In the genomic region with DNA sequence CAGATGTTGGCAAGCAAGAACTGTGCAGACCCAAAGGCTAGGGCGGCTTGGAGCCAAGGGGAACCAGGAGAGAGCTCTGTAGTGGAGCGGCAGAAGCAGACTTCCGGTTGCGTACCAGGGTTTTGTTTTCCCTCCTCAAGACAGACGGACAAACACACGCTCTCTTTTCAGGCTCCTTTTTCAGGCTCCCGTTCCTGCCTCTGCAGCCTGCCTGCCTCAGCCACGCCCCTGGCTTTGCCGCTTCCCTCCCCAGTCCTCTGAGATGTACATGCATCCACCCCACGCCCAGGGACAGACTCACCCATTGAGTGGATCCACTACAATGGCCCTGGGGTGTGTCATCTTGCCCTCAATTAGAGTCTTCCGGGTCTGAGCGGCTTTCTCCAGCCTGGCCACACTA, we compare ENCODE assay signal across 15 mouse cellular contexts. TPM values are rescaled to one million over a fixed set of nuclear protein-coding genes. Genes with fewer than 3 reads are reported as not detected.
A peak's percentile ranks its signal among the peaks of the same experiment; 100 is the strongest.
DNase-seq lines count a peak whose midpoint lies in the region; ATAC-seq and TF ChIP-seq lines count a peak whose summit lies in the region.
"Had no signal": no experiment of that assay in that cellular context is flagged by ENCODE, and none has a peak within 500 bp of the region (broad histone marks: within the 10 kb centered on the region; RNA-seq: fewer than 3 reads in every experiment).

No protein-coding gene starts in this region.

- no peak overlapping the region for H3K9ac ChIP-seq in heart, embryonic 11.5 days (ENCODE audit: low read depth, low read length)
- H3K9ac ChIP-seq in intestine, embryonic 16.5 days (ENCODE audit: low read depth, low read length), result no peak overlapping the region
- no peak overlapping the region for H3K9ac ChIP-seq in hindbrain, embryonic 12.5 days
- H3K9ac ChIP-seq: forebrain, embryonic 15.5 days; liver, postnatal 0 days; neural tube, embryonic 12.5 days had no signal

- H3K9me3 ChIP-seq in heart, embryonic 11.5 days (replicated peaks; ENCODE audit: control insufficient read depth, low read length), result no peaks in the 10 kb centered on the region
- H3K9me3 ChIP-seq in limb, embryonic 10.5 days (replicated peaks), result no peaks in the 10 kb centered on the region
- no peaks in the 10 kb centered on the region for H3K9me3 ChIP-seq in intestine, embryonic 16.5 days (ENCODE audit: control insufficient read depth, low read length)
- H3K9me3 ChIP-seq in hindbrain, embryonic 12.5 days (replicated peaks), result no peaks in the 10 kb centered on the region
- H3K9me3 ChIP-seq: forebrain, embryonic 15.5 days; neural tube, embryonic 12.5 days had no signal

- no peaks in the 10 kb centered on the region for H3K27me3 ChIP-seq in heart, embryonic 11.5 days (ENCODE audit: control insufficient read depth, insufficient read depth, low read length)
- H3K27me3 ChIP-seq in limb, embryonic 10.5 days (ENCODE audit: low read depth, poor library complexity, severe bottlenecking), result no peaks in the 10 kb centered on the region
- no peaks in the 10 kb centered on the region for H3K27me3 ChIP-seq in intestine, embryonic 16.5 days (replicated peaks; ENCODE audit: control insufficient read depth, insufficient read depth, low read length)
- no peaks in the 10 kb centered on the region for H3K27me3 ChIP-seq in hindbrain, embryonic 12.5 days
- H3K27me3 ChIP-seq in kidney, adult 2 months (replicated peaks; ENCODE audit: control insufficient read depth, insufficient read depth, low read length), result no peaks in the 10 kb centered on the region
- H3K27me3 ChIP-seq: forebrain, embryonic 15.5 days; neural tube, embryonic 12.5 days had no signal

- H3K4me3 ChIP-seq in heart, embryonic 11.5 days (ENCODE audit: low read depth, low read length), result no peak overlapping the region
- no peak overlapping the region for H3K4me3 ChIP-seq in limb, embryonic 10.5 days
- H3K4me3 ChIP-seq in intestine, embryonic 16.5 days (ENCODE audit: low read length), result no peak overlapping the region
- H3K4me3 ChIP-seq in hindbrain, embryonic 12.5 days, result no peak overlapping the region
- H3K4me3 ChIP-seq in kidney, adult 2 months (ENCODE audit: insufficient read depth, low read depth, low read length), result no peak overlapping the region
- H3K4me3 ChIP-seq: forebrain, embryonic 15.5 days; neural tube, embryonic 12.5 days had no signal

- ATAC-seq in heart, embryonic 11.5 days (replicated peaks; ENCODE audit: insufficient number of reproducible peaks, low FRiP score, low TSS enrichment), result no peak
- no peak for ATAC-seq in intestine, embryonic 16.5 days
- no peak for ATAC-seq in hindbrain, embryonic 12.5 days (ENCODE audit: low FRiP score)
- ATAC-seq: forebrain, embryonic 15.5 days had no signal

- WGBS in heart, embryonic 11.5 days (ENCODE audit: insufficient replicate concordance), result 87% methylated on average over 12 of the region's 12 CpGs
- 91% methylated on average over 12 of the region's 12 CpGs for WGBS in limb, embryonic 10.5 days
- WGBS in intestine, embryonic 16.5 days, result 81% methylated on average over 12 of the region's 12 CpGs
- WGBS in hindbrain, embryonic 12.5 days, result 87% methylated on average over 12 of the region's 12 CpGs
- WGBS in kidney, adult 2 months, result 86% methylated on average over 12 of the region's 12 CpGs

- no peak for TF ChIP-seq POLR2A in kidney, adult 2 months (IDR thresholded peaks at IDR 0.05; ENCODE audit: low read depth, low read length)

- peak; percentile 96 for DNase-seq in heart, adult 11 months
- peak; percentile 17 for DNase-seq in T-cell, adult 2 months (ENCODE audit: low spot score)
- no peak for DNase-seq in limb, embryonic 10.5 days (ENCODE audit: low spot score)
- peak; percentile 52 for DNase-seq in thymus, postnatal 14 days
- DNase-seq in kidney, adult 2 months, result no peak
- DNase-seq: B cell, adult 2 months; cerebellum, adult 9-10 months; heart, postnatal 36 days; kidney, adult 18-20 months; liver, postnatal 0 days had no signal

- H3K4me1 ChIP-seq in heart, embryonic 11.5 days (ENCODE audit: control insufficient read depth, insufficient read depth, low read length), result peaks cover 30% of the 10 kb centered on the region
- H3K4me1 ChIP-seq in limb, embryonic 10.5 days, result peaks cover 16% of the 10 kb centered on the region
- H3K4me1 ChIP-seq in intestine, embryonic 16.5 days (ENCODE audit: control insufficient read depth, insufficient read depth, low read length), result peaks cover 36% of the 10 kb centered on the region
- peaks cover 9% of the 10 kb centered on the region for H3K4me1 ChIP-seq in hindbrain, embryonic 12.5 days
- H3K4me1 ChIP-seq in kidney, adult 2 months (ENCODE audit: control insufficient read depth, insufficient read depth, low read length), result no peaks in the 10 kb centered on the region
- H3K4me1 ChIP-seq: forebrain, embryonic 15.5 days had no signal

- H3K36me3 ChIP-seq in heart, embryonic 11.5 days (ENCODE audit: control insufficient read depth, insufficient read depth, low read length), result peaks cover 17% of the 10 kb centered on the region
- H3K36me3 ChIP-seq in limb, embryonic 10.5 days, result peaks cover 98% of the 10 kb centered on the region
- H3K36me3 ChIP-seq in intestine, embryonic 16.5 days (ENCODE audit: control insufficient read depth, insufficient read depth, low read length), result peaks cover 17% of the 10 kb centered on the region; the same call in 1 of the 2 replicates
- peaks cover 91% of the 10 kb centered on the region for H3K36me3 ChIP-seq in hindbrain, embryonic 12.5 days
- no peaks in the 10 kb centered on the region for H3K36me3 ChIP-seq in kidney, adult 2 months (ENCODE audit: control insufficient read depth, insufficient read depth, low read length)

- H3K4me2 ChIP-seq in heart, embryonic 11.5 days, result no peak overlapping the region
- no peak overlapping the region for H3K4me2 ChIP-seq in intestine, embryonic 16.5 days (ENCODE audit: low read depth, low read length)
- H3K4me2 ChIP-seq in hindbrain, embryonic 12.5 days (replicated peaks), result no peak overlapping the region
- H3K4me2 ChIP-seq: forebrain, embryonic 15.5 days; neural tube, embryonic 12.5 days had no signal

- H3K27ac ChIP-seq in heart, embryonic 11.5 days (ENCODE audit: low read depth, low read length), result no peak overlapping the region
- H3K27ac ChIP-seq in limb, embryonic 10.5 days, result peak overlapping the region; percentile 26; the same call in 1 of the 2 replicates
- H3K27ac ChIP-seq in intestine, embryonic 16.5 days (ENCODE audit: low read length), result no peak overlapping the region
- H3K27ac ChIP-seq in hindbrain, embryonic 12.5 days, result no peak overlapping the region
- no peak overlapping the region for H3K27ac ChIP-seq in kidney, adult 2 months (ENCODE audit: insufficient read depth, low read depth, low read length)
- H3K27ac ChIP-seq: forebrain, embryonic 15.5 days; neural tube, embryonic 12.5 days had no signal

- no peak for TF ChIP-seq CTCF in kidney, adult 2 months (conservative IDR thresholded peaks at IDR 0.05; ENCODE audit: insufficient read depth, insufficient read length, low read depth, low read length)

RNA-seq across cellular contexts. Expression of gene Lrp1, which starts 30.7 kb away (rescaled TPM):
- polyA plus RNA-seq in heart, embryonic 11.5 days (2014; fragmentation: Nextera tagmentation; extraction: Ambion mirVana), result 32.8 and 34.6 TPM in 2 replicates
- 48.6 and 67.8 TPM in 2 replicates for polyA plus RNA-seq in limb, embryonic 10.5 days (2016; fragmentation: Nextera tagmentation; extraction: Ambion mirVana)
- 64.6 and 67.0 TPM in 2 replicates for polyA plus RNA-seq in intestine, embryonic 16.5 days (2015; fragmentation: Nextera tagmentation; extraction: Ambion mirVana)
- polyA plus RNA-seq in hindbrain, embryonic 12.5 days (2016; fragmentation: Nextera tagmentation; extraction: Ambion mirVana), result 111 and 115 TPM in 2 replicates
- polyA plus RNA-seq in kidney, adult 2 months (2012; rRNA removed), result 55.3 and 57.8 TPM in 2 replicates

RNA-seq across cellular contexts. Expression of gene Stat6, which starts 52.5 kb away (rescaled TPM):
- 21.0 and 27.1 TPM in 2 replicates for polyA plus RNA-seq in heart, embryonic 11.5 days (2014; fragmentation: Nextera tagmentation; extraction: Ambion mirVana)
- polyA plus RNA-seq in limb, embryonic 10.5 days (2016; fragmentation: Nextera tagmentation; extraction: Ambion mirVana), result 8.4 and 9.7 TPM in 2 replicates
- 46.8 and 49.3 TPM in 2 replicates for polyA plus RNA-seq in intestine, embryonic 16.5 days (2015; fragmentation: Nextera tagmentation; extraction: Ambion mirVana)
- 8.8 and 11.3 TPM in 2 replicates for polyA plus RNA-seq in hindbrain, embryonic 12.5 days (2016; fragmentation: Nextera tagmentation; extraction: Ambion mirVana)
- polyA plus RNA-seq in kidney, adult 2 months (2012; rRNA removed), result 70.2 and 72.1 TPM in 2 replicates

RNA-seq across cellular contexts. Expression of gene Nxph4, which starts 55.9 kb away (rescaled TPM):
- polyA plus RNA-seq in heart, embryonic 11.5 days (2014; fragmentation: Nextera tagmentation; extraction: Ambion mirVana), result 0.21 and 0.33 TPM in 2 replicates
- 0.54 and 1.0 TPM in 2 replicates for polyA plus RNA-seq in limb, embryonic 10.5 days (2016; fragmentation: Nextera tagmentation; extraction: Ambion mirVana)
- polyA plus RNA-seq in intestine, embryonic 16.5 days (2015; fragmentation: Nextera tagmentation; extraction: Ambion mirVana), result 4.3 and 4.4 TPM in 2 replicates
- polyA plus RNA-seq in hindbrain, embryonic 12.5 days (2016; fragmentation: Nextera tagmentation; extraction: Ambion mirVana), result 101 and 109 TPM in 2 replicates
- 2.0 and 2.2 TPM in 2 replicates for polyA plus RNA-seq in kidney, adult 2 months (2012; rRNA removed)
- polyA plus RNA-seq: liver, postnatal 0 days had no signal

Comparison
In these comparisons a context has a peak if more than half of its experiments do, and no peak if none do; other contexts are left out.
1. DNase-seq: peak in heart, adult 11 months (single experiment), T-cell, adult 2 months (single experiment) and thymus, postnatal 14 days (single experiment); none in limb, embryonic 10.5 days (single experiment) and kidney, adult 2 months (single experiment).
2. RNA of gene Nxph4, which starts 55.9 kb away (polyA plus RNA-seq): 101 to 109 TPM in hindbrain, embryonic 12.5 days; 4.3 to 4.4 TPM in intestine, embryonic 16.5 days, 2.0 to 2.2 TPM in kidney, adult 2 months, 0.54 to 1.0 TPM in limb, embryonic 10.5 days and 0.21 to 0.33 TPM in heart, embryonic 11.5 days; every median in the first group is over 10 times any median in the second.